Mouse (Mus musculus): ENCODE measurements around the gene Ninj1. TPM values are rescaled to one million over a fixed set of nuclear protein-coding genes. Genes with fewer than 3 reads are reported as not detected.

Ninj1 gene
- polyA plus RNA-seq, 1 experiment, result 145 TPM

DNA sequence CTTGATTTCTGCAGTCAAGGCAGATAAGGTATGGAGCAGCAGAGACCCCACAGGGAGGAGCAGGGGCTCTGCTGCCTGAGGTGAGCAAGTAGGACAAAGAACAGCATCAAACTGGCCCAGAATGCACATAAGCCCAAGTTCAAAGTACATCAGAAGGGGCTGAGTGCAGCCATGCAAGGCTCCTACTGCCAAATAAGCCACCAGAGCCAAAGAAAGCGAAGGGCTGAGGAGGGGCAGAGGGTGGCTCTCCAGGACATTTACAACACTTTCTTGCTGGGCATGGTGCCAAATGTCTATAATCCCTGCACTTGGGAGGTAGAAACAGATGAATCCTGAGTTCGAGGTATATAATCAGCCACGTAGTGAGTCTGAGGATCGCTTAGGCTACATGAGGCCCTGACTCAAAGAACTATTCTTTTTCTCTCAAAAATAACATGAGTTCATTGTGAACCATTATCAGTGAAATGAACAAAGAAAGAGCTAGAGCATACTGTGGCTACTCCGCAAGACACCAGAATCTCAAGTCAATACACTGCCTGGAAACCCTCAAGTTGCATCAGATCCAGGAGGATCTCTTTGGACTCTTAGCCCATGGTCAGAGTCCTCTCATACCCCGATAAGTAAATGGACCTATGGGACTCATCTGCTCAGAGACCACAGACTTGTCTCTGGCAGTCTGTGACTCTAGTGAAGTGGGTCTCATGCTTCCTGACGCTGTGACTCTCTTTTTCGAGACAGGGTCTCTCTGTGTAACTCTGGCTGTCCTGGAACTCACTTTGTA lies 46.7 kb downstream of the Ninj1 start:
- no peak for DNase-seq (ENCODE audit: low read depth)

DNA sequence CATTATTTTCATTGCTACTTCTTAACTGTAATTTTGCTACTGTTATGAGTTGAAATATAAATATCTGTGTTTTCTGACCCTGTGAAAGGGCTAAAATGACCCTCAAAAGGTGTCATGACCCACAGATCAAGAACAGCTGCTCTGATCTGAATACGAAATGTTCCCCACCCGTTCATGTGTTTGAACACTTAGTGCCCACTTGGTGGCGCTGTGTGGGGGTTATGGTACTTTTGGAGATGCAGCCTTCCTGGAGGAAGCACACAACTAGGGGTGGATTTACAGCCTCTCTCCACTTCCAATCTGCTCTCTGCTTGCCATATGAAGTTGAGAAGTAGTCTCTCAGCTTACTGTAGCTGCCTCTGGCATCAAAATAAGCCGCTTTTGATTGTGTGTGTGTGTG lies 47.4 kb downstream of the Ninj1 start:
- no peak for DNase-seq (ENCODE audit: low read depth)

DNA sequence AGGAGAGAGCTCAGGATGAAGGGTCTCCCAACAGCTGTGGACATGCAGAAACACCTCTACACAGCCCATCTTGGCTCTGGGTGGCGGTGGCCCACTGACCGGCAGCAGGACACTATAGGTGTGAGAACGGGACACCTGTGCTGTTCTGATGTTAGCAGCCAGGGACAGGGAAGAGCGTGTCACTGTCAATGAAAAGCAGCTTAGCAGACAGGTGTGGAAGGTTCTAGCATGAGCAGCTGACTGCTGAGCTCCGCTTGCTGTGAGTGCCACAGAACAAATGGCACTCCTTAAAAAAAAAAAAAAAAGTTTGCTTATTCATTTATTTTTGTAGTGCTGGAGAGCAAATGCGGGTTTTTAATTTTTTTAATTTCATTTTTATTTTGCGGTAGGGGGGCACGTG lies 50.3 kb downstream of the Ninj1 start:
- no peak for DNase-seq (ENCODE audit: low read depth)

DNA sequence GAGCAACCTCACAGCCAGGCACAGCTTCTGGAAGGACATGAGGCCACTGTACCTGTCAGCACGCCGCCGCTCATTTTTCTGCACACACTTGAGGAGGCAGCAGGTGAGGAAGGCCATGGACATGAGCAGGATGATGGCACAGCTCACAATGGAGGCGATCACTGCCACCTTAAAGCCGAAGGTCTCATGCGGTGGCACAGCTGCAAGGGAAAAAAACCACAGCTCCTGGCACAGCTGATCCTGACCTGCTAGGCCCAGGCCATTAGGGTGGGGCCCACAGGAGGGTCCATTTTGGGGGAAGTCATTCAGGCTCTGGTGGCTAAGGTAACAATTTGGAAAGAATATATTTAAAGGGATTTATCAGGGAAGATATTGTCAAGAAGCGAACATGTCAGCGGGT lies 51.5 kb downstream of the Ninj1 start:
- DNase-seq (ENCODE audit: low read depth), result no peak

DNA sequence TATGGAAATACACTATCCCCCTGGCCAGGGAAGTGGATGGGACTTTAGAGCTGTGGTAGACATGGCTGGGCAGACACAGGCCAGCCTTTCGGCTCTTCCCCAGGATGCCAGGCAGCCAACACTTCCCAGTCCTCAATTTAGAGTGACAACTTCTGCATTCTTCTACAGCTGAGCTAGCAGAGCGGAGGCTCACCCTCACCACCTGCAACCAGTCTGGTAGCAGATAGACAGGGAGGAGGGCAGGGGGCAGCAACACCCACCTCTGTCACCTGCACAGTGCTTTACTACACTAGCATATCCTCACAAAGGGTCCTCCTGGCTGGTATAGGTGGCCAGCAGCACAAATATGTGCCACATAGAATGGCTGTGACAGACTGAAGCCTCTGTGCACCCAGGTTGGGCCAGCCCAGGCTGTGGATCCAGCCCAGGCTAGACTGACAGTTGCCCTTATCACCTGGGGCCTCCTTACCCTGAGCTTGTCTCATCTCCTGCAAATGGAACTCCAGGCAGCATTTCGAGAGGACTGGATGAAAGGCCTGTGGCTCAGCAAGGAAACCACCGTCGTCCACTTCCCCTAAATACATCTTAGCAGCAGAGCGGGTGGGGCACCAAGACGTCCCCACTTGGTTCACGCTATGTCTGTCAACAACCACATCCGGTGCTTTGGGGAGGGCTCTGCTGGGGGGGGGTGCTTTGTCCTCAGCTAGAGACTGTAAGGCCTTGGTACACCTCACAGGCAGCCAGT lies 55.2 kb downstream of the Ninj1 start:
- no peak for DNase-seq (ENCODE audit: low read depth)

DNA sequence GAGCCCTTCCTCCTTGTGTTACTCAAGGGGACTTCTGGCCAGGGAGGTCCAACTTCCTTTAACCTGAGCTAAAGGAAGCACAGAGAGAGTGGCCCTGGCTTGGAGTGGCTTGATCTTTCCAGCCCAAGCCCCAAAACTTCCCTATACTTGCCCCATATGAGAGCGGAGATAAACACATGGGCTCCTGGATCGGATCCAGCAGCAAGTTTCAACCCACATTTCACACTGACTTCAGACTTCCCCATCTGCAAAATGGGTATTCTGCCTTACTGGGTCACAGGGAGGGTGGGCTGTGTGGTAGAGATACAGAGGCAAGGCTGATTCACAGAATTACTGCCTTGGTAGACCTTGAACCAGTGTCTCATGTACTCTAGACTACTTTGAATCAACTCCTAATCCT lies 56.2 kb downstream of the Ninj1 start:
- no peak for DNase-seq (ENCODE audit: low read depth)

DNA sequence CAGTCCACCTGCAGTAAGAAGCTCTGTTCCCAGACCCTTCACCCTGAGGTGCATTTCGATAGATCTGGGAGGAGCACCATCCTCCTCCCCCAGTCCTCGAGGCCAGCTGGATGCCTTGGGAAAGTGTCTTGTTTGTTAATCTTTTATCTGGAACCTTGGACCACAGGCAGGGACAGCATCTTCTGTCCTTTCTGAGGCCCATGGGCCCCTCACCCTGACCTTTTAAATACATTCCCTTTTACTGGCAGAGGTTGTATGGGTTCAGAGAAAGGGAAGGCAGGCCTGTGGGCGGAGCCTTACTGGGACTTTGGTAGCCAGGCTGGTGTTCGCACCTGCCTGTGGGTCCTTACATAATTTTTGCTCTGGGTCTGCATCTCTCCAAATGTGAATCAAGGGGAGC lies 58.0 kb downstream of the Ninj1 start:
- no peak for DNase-seq (ENCODE audit: low read depth)

Other genes with a start within 250 kb of the Ninj1 start
- 82.0 and 83.2 TPM in 2 replicates for gene Fam120a, start 219.5 kb upstream of the Ninj1 start, polyA plus RNA-seq (2012; rRNA removed)
- gene Wnk2, start 39.5 kb upstream of the Ninj1 start, polyA plus RNA-seq (2012; rRNA removed), result 13.4 and 21.2 TPM in 2 replicates
- 107 and 108 TPM in 2 replicates for gene Card19, start 28.6 kb downstream of the Ninj1 start, polyA plus RNA-seq (2012; rRNA removed)
- 7.7 and 7.8 TPM in 2 replicates for gene Susd3, start 61.2 kb downstream of the Ninj1 start, polyA plus RNA-seq (2012; rRNA removed)
- 2.2 and 2.6 TPM in 2 replicates for gene Fgd3, start 132.8 kb downstream of the Ninj1 start, polyA plus RNA-seq (2012; rRNA removed)
- gene Bicd2, start 154.1 kb downstream of the Ninj1 start, polyA plus RNA-seq (2012; rRNA removed), result 26.2 and 31.4 TPM in 2 replicates
- 11.0 and 13.2 TPM in 2 replicates for gene Ippk, start 233.8 kb downstream of the Ninj1 start, polyA plus RNA-seq (2012; rRNA removed)